Mouse (Mus musculus): ENCODE results near the gene Polr2g.

Gene Polr2g

GRCm38 (mm10) chr19:8758899-8759298 is 39.5 kb downstream of the Polr2g start:
- no peak for DNase-seq (ENCODE audit: low read depth, low spot score)

GRCm38 (mm10) chr19:8757471-8757998 is 40.8 kb downstream of the Polr2g start:
- DNase-seq (ENCODE audit: low read depth, low spot score) = no peak

GRCm38 (mm10) chr19:8756635-8757387 is 41.6 kb downstream of the Polr2g start, which contains the start of gene Nxf1:
Nxf1 (plus strand) TSS chr19:8757073.
- DNase-seq (ENCODE audit: low read depth, low spot score) = peak; percentile 98

- DNase-seq (ENCODE audit: low read depth, low spot score) = no peak
Measured at GRCm38 (mm10) chr19:8755652-8756051, 42.7 kb downstream of the Polr2g start.

GRCm38 (mm10) chr19:8747368-8747767 is 51.0 kb downstream of the Polr2g start:
- no peak for DNase-seq (ENCODE audit: low read depth, low spot score)

- no peak for DNase-seq (ENCODE audit: low read depth, low spot score)
Measured at GRCm38 (mm10) chr19:8745382-8745781, 53.0 kb downstream of the Polr2g start.

All from A20 (cell line).